Mouse (Mus musculus): ENCODE data around the gene Naip2. TPM values are rescaled to one million over a fixed set of nuclear protein-coding genes. Genes with fewer than 3 reads are reported as not detected.

The Naip2 gene
- polyA plus RNA-seq, 1 experiment, result 0.28 TPM

- TF ChIP-seq CTCF (IDR thresholded peaks at IDR 0.05; ENCODE audit: borderline replicate concordance, insufficient read depth, low read length), result no peak
- peak; percentile 92 for TF ChIP-seq POLR2A (IDR thresholded peaks at IDR 0.05; ENCODE audit: low read depth, low read length)
- peak within 1 kb of the TSS; percentile 8; the same call in 1 of the 2 replicates for H3K27ac ChIP-seq (ENCODE audit: insufficient read depth, low read length)
- H3K4me3 ChIP-seq (ENCODE audit: insufficient read depth, low read length), result peak within 1 kb of the TSS; percentile 100
- peaks cover 6% of the 10 kb centered on the region for H3K4me1 ChIP-seq (ENCODE audit: control insufficient read depth, insufficient read depth, low read length)
Observed at GRCm38 (mm10) chr13:100103748-100104254, 98.1 kb downstream of the Naip2 start, which contains the start of gene Bdp1. TSS of gene Bdp1 (minus strand) at chr13:100104070.

GRCm38 (mm10) chr13:100103052-100103658 is 98.7 kb downstream of the Naip2 start:
- peak overlapping the region; percentile 8; the same call in 1 of the 2 replicates for H3K27ac ChIP-seq (ENCODE audit: insufficient read depth, low read length)
- peaks cover 6% of the 10 kb centered on the region for H3K4me1 ChIP-seq (ENCODE audit: control insufficient read depth, insufficient read depth, low read length)
- TF ChIP-seq POLR2A (IDR thresholded peaks at IDR 0.05; ENCODE audit: low read depth, low read length) (no peak), CTCF (IDR thresholded peaks at IDR 0.05; ENCODE audit: borderline replicate concordance, insufficient read depth, low read length) (no peak)
- peak overlapping the region; percentile 100 for H3K4me3 ChIP-seq (ENCODE audit: insufficient read depth, low read length)

- TF ChIP-seq CTCF (IDR thresholded peaks at IDR 0.05; ENCODE audit: borderline replicate concordance, insufficient read depth, low read length), result no peak
- no peak for TF ChIP-seq POLR2A (IDR thresholded peaks at IDR 0.05; ENCODE audit: low read depth, low read length)
- no peak overlapping the region for H3K4me3 ChIP-seq (ENCODE audit: insufficient read depth, low read length)
- H3K4me1 ChIP-seq (ENCODE audit: control insufficient read depth, insufficient read depth, low read length), result peaks cover 4% of the 10 kb centered on the region
- no peak overlapping the region for H3K27ac ChIP-seq (ENCODE audit: insufficient read depth, low read length)
Observed at GRCm38 (mm10) chr13:100098808-100099207, 103.1 kb downstream of the Naip2 start.

Other genes starting within 250 kb of the Naip2 start
- gene Mccc2, start 186.5 kb downstream of the Naip2 start, polyA plus RNA-seq (2011; ENCODE audit: insufficient read length, low read depth, missing spikeins), result 13.4 and 15.8 TPM in 2 replicates
- gene Bdp1, start 98.0 kb downstream of the Naip2 start, polyA plus RNA-seq (2011; ENCODE audit: insufficient read length, low read depth, missing spikeins), result 27.0 and 27.2 TPM in 2 replicates
- 69.0 and 76.3 TPM in 2 replicates for gene Serf1, start 94.1 kb downstream of the Naip2 start, polyA plus RNA-seq (2011; ENCODE audit: insufficient read length, low read depth, missing spikeins)
- gene Smn1, start 77.2 kb downstream of the Naip2 start, polyA plus RNA-seq (2011; ENCODE audit: insufficient read length, low read depth, missing spikeins), result 50.1 and 79.5 TPM in 2 replicates
- not detected in 2 replicates for gene Naip5, start 44.2 kb upstream of the Naip2 start, polyA plus RNA-seq (2011; ENCODE audit: insufficient read length, low read depth, missing spikeins)
- gene Naip6, start 115.6 kb upstream of the Naip2 start, polyA plus RNA-seq (2011; ENCODE audit: insufficient read length, low read depth, missing spikeins), result 0.11 TPM in 1 of 2 replicates, not detected in the other

All from embryonic fibroblast, embryonic 13.5 days (primary cell).